Mouse (Mus musculus) liver, embryonic 14.5 days (tissue): Measurements from ENCODE around the gene Scnn1g. TPM values are rescaled to one million over a fixed set of nuclear protein-coding genes. Genes with fewer than 3 reads are reported as not detected.

Source experiments
- ATAC-seq: fragments of 200-750 bp; cut with Nextera tagmentation; 2 replicates; pipeline ENCODE4 v1.8.0; 2017; ENCODE audit warnings: moderate number of reproducible peaks, mild to moderate bottlenecking, moderate library complexity; ENCODE audit not compliant: insufficient read depth
- DNase-seq, 3 experiments: peaks; one replicate each; pipeline ENCODE4 v3.0.0-alpha.2; 2012 to 2013; ENCODE audit warnings: low read depth in 3 of 3, low spot score in 3 of 3
- H3K27ac ChIP-seq: fragments of 300-500 bp; sonication (generic); 2 replicates; pipeline ENCODE4 v1.5.1; 2014; ENCODE audit warnings: moderate library complexity, mild to moderate bottlenecking, control low read depth, inconsistent platforms
- H3K27me3 ChIP-seq: fragments of 300-500 bp; sonication (generic); 2 replicates; pipeline ENCODE4 v1.6.1; 2014; ENCODE audit warnings: mild to moderate bottlenecking, low read length, moderate library complexity; ENCODE audit not compliant: control insufficient read depth, insufficient read depth
- H3K36me3 ChIP-seq: fragments of 300-500 bp; sonication (generic); replicated peaks from 2 replicates; pipeline ENCODE4 v1.6.1; 2014; ENCODE audit warnings: low read depth; ENCODE audit not compliant: control insufficient read depth, insufficient read depth
- H3K4me1 ChIP-seq, 2 experiments: fragments of 200-500 bp in 1 of 2; fragments of 300-500 bp in 1 of 2; sonication (generic) in 1 of 2; replicated peaks; 2 replicates each; pipeline ENCODE4 v1.6.1; 2012 to 2014; ENCODE audit warnings: antibody characterized with exemption in 1 of 2, inconsistent platforms in 1 of 2, low read length in 1 of 2; ENCODE audit not compliant: control insufficient read depth in 2 of 2, insufficient read depth in 2 of 2
- H3K4me2 ChIP-seq: fragments of 300-500 bp; sonication (generic); 2 replicates; pipeline ENCODE4 v1.6.1; 2014; ENCODE audit warnings: low read depth, mild to moderate bottlenecking, control low read depth, moderate library complexity
- H3K4me3 ChIP-seq, 2 experiments: fragments of 200-500 bp in 1 of 2; fragments of 300-500 bp in 1 of 2; sonication (generic) in 1 of 2; 2 replicates each; pipeline ENCODE4 v1.5.1; 2012 to 2014; ENCODE audit warnings: low read depth in 2 of 2, low read length in 2 of 2, mild to moderate bottlenecking in 2 of 2, control low read depth in 1 of 2, inconsistent platforms in 1 of 2, moderate library complexity in 1 of 2; ENCODE audit not compliant: insufficient read depth in 1 of 2
- H3K9ac ChIP-seq: fragments of 300-500 bp; sonication (generic); replicated peaks from 2 replicates; pipeline ENCODE4 v1.6.1; 2014; ENCODE audit warnings: mild to moderate bottlenecking, control low read depth, moderate library complexity
- H3K9me3 ChIP-seq: fragments of 300-500 bp; sonication (generic); 2 replicates; pipeline ENCODE4 v1.6.1; 2016; ENCODE audit warnings: low read length, mixed read lengths; ENCODE audit not compliant: control insufficient read depth
- CTCF ChIP-seq: IDR thresholded peaks from 2 replicates; pipeline ENCODE4 v1.5.1; 2016; ENCODE audit warnings: antibody characterized with exemption, low read depth, control low read depth
- EP300 ChIP-seq: IDR thresholded peaks from 2 replicates; pipeline ENCODE4 v1.6.1; 2016; ENCODE audit warnings: antibody characterized with exemption, low read depth
- WGBS: fragments of 180-500 bp; shearing (Covaris S2); extraction: QIAGEN DNeasy Blood & Tissue Kit; methylation state at CpG from one replicate; pipeline ENCODE4 v1.1.7; 2014; ENCODE audit not compliant: insufficient replicate concordance; 5-methylcytosine and 5-hydroxymethylcytosine counted together
- polyA plus RNA-seq, 2 experiments: library from polyadenylated mRNA; depleted of rRNA in 1 of 2; stranded (reverse) in 1 of 2; unstranded in 1 of 2; fragments of >200 nt; fragmentation: Nextera tagmentation in 1 of 2; extraction: Ambion mirVana in 1 of 2; gene quantifications; 2 replicates each; pipeline versions ENCODE4 v1.2.1 to v1.2.3; 2012 to 2014

Scnn1g gene
- polyA plus RNA-seq, 2 experiments, result not detected

GRCm38 (mm10) chr7:121785651-121786228, 51.5 kb downstream of the Scnn1g start:
- Histone ChIP-seq H3K9ac (no peak overlapping the region), H3K27ac (no peak overlapping the region), H3K27me3 (no peaks in the 10 kb centered on the region), H3K9me3 (no peaks in the 10 kb centered on the region), H3K4me2 (no peak overlapping the region), H3K36me3 (no peaks in the 10 kb centered on the region), H3K4me1 (no peaks in the 10 kb centered on the region), H3K4me3 (no peak overlapping the region)
- no peak for TF ChIP-seq CTCF
- TF ChIP-seq EP300, result no peak
- 52% methylated on average over 8 of the region's 8 CpGs for WGBS
- ATAC-seq (no peak), DNase-seq (no peak)

- H3K36me3 ChIP-seq, result no peaks in the 10 kb centered on the region
- WGBS, result 65% methylated on average over 9 of the region's 9 CpGs
- H3K4me1 ChIP-seq, result no peaks in the 10 kb centered on the region
- H3K9ac ChIP-seq, result no peak overlapping the region
- no peak overlapping the region for H3K4me3 ChIP-seq
- no peak for ATAC-seq
- no peak overlapping the region for H3K27ac ChIP-seq
- no peaks in the 10 kb centered on the region for H3K9me3 ChIP-seq
- H3K4me2 ChIP-seq, result no peak overlapping the region
- TF ChIP-seq EP300 (no peak), CTCF (no peak)
- H3K27me3 ChIP-seq, result no peaks in the 10 kb centered on the region
- no peak for DNase-seq
These were observed 63.5 kb downstream of the Scnn1g start for GRCm38 (mm10) chr7:121797781-121798180.

- 52% methylated on average over 2 of the region's 2 CpGs for WGBS
- Histone ChIP-seq H3K9me3 (no peaks in the 10 kb centered on the region), H3K27ac (no peak overlapping the region), H3K36me3 (no peaks in the 10 kb centered on the region), H3K4me2 (no peak overlapping the region), H3K4me1 (no peaks in the 10 kb centered on the region), H3K4me3 (no peak overlapping the region), H3K9ac (no peak overlapping the region), H3K27me3 (no peaks in the 10 kb centered on the region)
- TF ChIP-seq CTCF (no peak), EP300 (no peak)
- no peak for DNase-seq
- ATAC-seq, result no peak
These were observed 68.2 kb downstream of the Scnn1g start for GRCm38 (mm10) chr7:121802471-121802870.

- H3K9ac ChIP-seq, result no peak overlapping the region
- no peak overlapping the region for H3K4me3 ChIP-seq
- DNase-seq (no peak), ATAC-seq (no peak)
- TF ChIP-seq CTCF (no peak), EP300 (no peak)
- no peaks in the 10 kb centered on the region for H3K9me3 ChIP-seq
- H3K27ac ChIP-seq, result no peak overlapping the region
- H3K36me3 ChIP-seq, result no peaks in the 10 kb centered on the region
- no peaks in the 10 kb centered on the region for H3K4me1 ChIP-seq
- H3K4me2 ChIP-seq, result no peak overlapping the region
- H3K27me3 ChIP-seq, result no peaks in the 10 kb centered on the region
- 62% methylated on average over 4 of the region's 4 CpGs for WGBS
These were observed 68.7 kb downstream of the Scnn1g start for GRCm38 (mm10) chr7:121803011-121803410.

- H3K27ac ChIP-seq, result no peak overlapping the region
- no peak overlapping the region for H3K4me2 ChIP-seq
- no peak overlapping the region for H3K4me3 ChIP-seq
- H3K36me3 ChIP-seq, result no peaks in the 10 kb centered on the region
- H3K9ac ChIP-seq, result no peak overlapping the region
- TF ChIP-seq EP300 (no peak), CTCF (no peak)
- H3K27me3 ChIP-seq, result no peaks in the 10 kb centered on the region
- ATAC-seq (no peak), DNase-seq (no peak)
- WGBS, result 60% methylated on average over 3 of the region's 3 CpGs
- no peaks in the 10 kb centered on the region for H3K4me1 ChIP-seq
- no peaks in the 10 kb centered on the region for H3K9me3 ChIP-seq
These were observed 71.7 kb downstream of the Scnn1g start for GRCm38 (mm10) chr7:121805811-121806496.
